ENCODE assay signal across 30 mouse cellular contexts in genomic region chr10:18943296-18944075, GRCm38 (mm10).
DNase-seq lines count a peak whose midpoint lies in the region; ATAC-seq lines count a peak whose summit lies in the region.
"Had no signal": no experiment of that assay in that cellular context is flagged by ENCODE, and none has a peak within 500 bp of the region (broad histone marks: within the 10 kb centered on the region; RNA-seq: fewer than 3 reads in every experiment).

No protein-coding gene starts in this region.

- H3K4me1 ChIP-seq in liver, embryonic 16.5 days (ENCODE audit: control insufficient read depth, low read depth, low read length) = no peaks in the 10 kb centered on the region
- H3K4me1 ChIP-seq in hindbrain, embryonic 16.5 days (ENCODE audit: control insufficient read depth, insufficient read depth, low read depth, low read length) = no peaks in the 10 kb centered on the region
- H3K4me1 ChIP-seq: embryonic facial prominence, embryonic 13.5 days; forebrain, embryonic 10.5 days; forebrain, embryonic 15.5 days; heart, embryonic 13.5 days; intestine, embryonic 15.5 days; limb, embryonic 10.5 days; limb, embryonic 15.5 days; neural tube, embryonic 15.5 days had no signal

- H3K9me3 ChIP-seq in liver, embryonic 16.5 days (replicated peaks; ENCODE audit: control insufficient read depth, low read length) = no peaks in the 10 kb centered on the region
- H3K9me3 ChIP-seq in hindbrain, embryonic 16.5 days (ENCODE audit: control insufficient read depth, low read length) = no peaks in the 10 kb centered on the region
- H3K9me3 ChIP-seq: embryonic facial prominence, embryonic 13.5 days; forebrain, embryonic 10.5 days; forebrain, embryonic 15.5 days; heart, embryonic 13.5 days; intestine, embryonic 15.5 days; limb, embryonic 10.5 days; limb, embryonic 15.5 days; neural tube, embryonic 15.5 days had no signal

- no peaks in the 10 kb centered on the region for H3K27me3 ChIP-seq in liver, embryonic 16.5 days (ENCODE audit: control insufficient read depth, insufficient read depth, low read depth, low read length)
- no peaks in the 10 kb centered on the region for H3K27me3 ChIP-seq in hindbrain, embryonic 16.5 days (replicated peaks; ENCODE audit: control insufficient read depth, insufficient read depth, low read length)
- H3K27me3 ChIP-seq: embryonic facial prominence, embryonic 13.5 days; forebrain, embryonic 15.5 days; heart, embryonic 13.5 days; intestine, embryonic 15.5 days; limb, embryonic 15.5 days; neural tube, embryonic 15.5 days had no signal

- H3K9ac ChIP-seq in liver, embryonic 16.5 days (ENCODE audit: low read depth, low read length) = no peak overlapping the region
- no peak overlapping the region for H3K9ac ChIP-seq in hindbrain, embryonic 16.5 days (ENCODE audit: low read depth, low read length)
- H3K9ac ChIP-seq: embryonic facial prominence, embryonic 13.5 days; forebrain, embryonic 15.5 days; heart, embryonic 13.5 days; intestine, embryonic 15.5 days; limb, embryonic 15.5 days; lung, embryonic 14.5 days; neural tube, embryonic 15.5 days had no signal

- ATAC-seq in liver, embryonic 16.5 days (ENCODE audit: low read depth) = peak; percentile 27; the same call in 1 of the 2 replicates
- ATAC-seq in hematopoietic stem cell, adult 5-6 weeks (replicated peaks in 1 of 2; ENCODE audit: insufficient read depth in 1 of 2, low FRiP score in 2 of 2, low TSS enrichment in 1 of 2, low read depth in 1 of 2, poor library complexity in 2 of 2, severe bottlenecking in 2 of 2) = peak; percentile 85 to 91
- peak; percentile 83 for ATAC-seq in megakaryocyte progenitor cell, adult 5-6 weeks (replicated peaks; ENCODE audit: poor library complexity)
- no peak for ATAC-seq in hindbrain, embryonic 16.5 days
- ATAC-seq: activated CD4-positive, CD25-positive, alpha-beta regulatory T cell, adult 4 months; forebrain, embryonic 15.5 days; hindbrain, postnatal 0 days; intestine, embryonic 15.5 days had no signal

- H3K4me3 ChIP-seq in liver, embryonic 16.5 days (ENCODE audit: low read depth, low read length) = no peak overlapping the region
- no peak overlapping the region for H3K4me3 ChIP-seq in hindbrain, embryonic 16.5 days (ENCODE audit: low read length)
- H3K4me3 ChIP-seq: embryonic facial prominence, embryonic 13.5 days; forebrain, embryonic 10.5 days; forebrain, embryonic 15.5 days; heart, adult 2 months; heart, embryonic 13.5 days; intestine, embryonic 15.5 days; limb, embryonic 10.5 days; limb, embryonic 15.5 days; neural tube, embryonic 15.5 days had no signal

- WGBS in liver, embryonic 16.5 days (ENCODE audit: insufficient replicate concordance) = 34% methylated on average over 6 of the region's 6 CpGs
- WGBS in hindbrain, embryonic 16.5 days = 79% methylated on average over 6 of the region's 6 CpGs

- no peak overlapping the region for H3K4me2 ChIP-seq in liver, embryonic 16.5 days (ENCODE audit: low read depth, low read length)
- H3K4me2 ChIP-seq in hindbrain, embryonic 16.5 days (ENCODE audit: low read length) = no peak overlapping the region
- H3K4me2 ChIP-seq: embryonic facial prominence, embryonic 13.5 days; forebrain, embryonic 15.5 days; heart, embryonic 13.5 days; intestine, embryonic 15.5 days; limb, embryonic 15.5 days; lung, embryonic 14.5 days; neural tube, embryonic 15.5 days had no signal

- no peak for DNase-seq in liver
- no peak for DNase-seq in retina, embryonic 14.5 days (ENCODE audit: low spot score)
- DNase-seq in cerebellum, adult 9-11 months = no peak
- DNase-seq: adrenal gland, adult 8-10 months; B cell, adult 2 months; cerebellum, adult 9-10 months; gastrocnemius, postnatal 25 days; heart, adult 2 months; heart, postnatal 10 days; kidney, adult 8-10 months; lung, embryonic 14.5 days; lung, postnatal 14 days; midbrain, embryonic 14.5 days; right cerebral cortex, postnatal 25 days; thymus, postnatal 25 days had no signal

- no peaks in the 10 kb centered on the region for H3K36me3 ChIP-seq in liver, embryonic 16.5 days (ENCODE audit: control insufficient read depth, insufficient read depth)
- no peaks in the 10 kb centered on the region for H3K36me3 ChIP-seq in hindbrain, embryonic 16.5 days (ENCODE audit: control insufficient read depth, insufficient read depth, low read length)
- H3K36me3 ChIP-seq: embryonic facial prominence, embryonic 13.5 days; forebrain, embryonic 10.5 days; forebrain, embryonic 15.5 days; heart, embryonic 13.5 days; intestine, embryonic 15.5 days; limb, embryonic 10.5 days; limb, embryonic 15.5 days; neural tube, embryonic 15.5 days had no signal

- no peak overlapping the region for H3K27ac ChIP-seq in liver, embryonic 16.5 days (ENCODE audit: low read length)
- no peak overlapping the region for H3K27ac ChIP-seq in hindbrain, embryonic 16.5 days (ENCODE audit: low read depth, low read length)
- H3K27ac ChIP-seq: embryonic facial prominence, embryonic 13.5 days; forebrain, embryonic 10.5 days; forebrain, embryonic 15.5 days; heart, adult 2 months; heart, embryonic 13.5 days; hindbrain, postnatal 0 days; intestine, embryonic 15.5 days; kidney, postnatal 0 days; limb, embryonic 10.5 days; limb, embryonic 15.5 days; neural tube, embryonic 15.5 days had no signal
